Mouse (Mus musculus) liver, adult 2 months (tissue): ENCODE data around the gene Nop14.

Experiments used
- CTCF ChIP-seq: fragments of 200-500 bp; IDR thresholded peaks from 2 replicates; pipeline ENCODE4 v1.5.1; 2011; ENCODE audit warnings: low read depth, low read length, control low read depth
- POLR2A ChIP-seq: fragments of 200-500 bp; IDR thresholded peaks from 2 replicates; pipeline ENCODE4 v1.6.1; 2011; ENCODE audit warnings: low read length, control low read depth; ENCODE audit not compliant: insufficient read depth; ENCODE audit errors: extremely low read depth

DNA sequence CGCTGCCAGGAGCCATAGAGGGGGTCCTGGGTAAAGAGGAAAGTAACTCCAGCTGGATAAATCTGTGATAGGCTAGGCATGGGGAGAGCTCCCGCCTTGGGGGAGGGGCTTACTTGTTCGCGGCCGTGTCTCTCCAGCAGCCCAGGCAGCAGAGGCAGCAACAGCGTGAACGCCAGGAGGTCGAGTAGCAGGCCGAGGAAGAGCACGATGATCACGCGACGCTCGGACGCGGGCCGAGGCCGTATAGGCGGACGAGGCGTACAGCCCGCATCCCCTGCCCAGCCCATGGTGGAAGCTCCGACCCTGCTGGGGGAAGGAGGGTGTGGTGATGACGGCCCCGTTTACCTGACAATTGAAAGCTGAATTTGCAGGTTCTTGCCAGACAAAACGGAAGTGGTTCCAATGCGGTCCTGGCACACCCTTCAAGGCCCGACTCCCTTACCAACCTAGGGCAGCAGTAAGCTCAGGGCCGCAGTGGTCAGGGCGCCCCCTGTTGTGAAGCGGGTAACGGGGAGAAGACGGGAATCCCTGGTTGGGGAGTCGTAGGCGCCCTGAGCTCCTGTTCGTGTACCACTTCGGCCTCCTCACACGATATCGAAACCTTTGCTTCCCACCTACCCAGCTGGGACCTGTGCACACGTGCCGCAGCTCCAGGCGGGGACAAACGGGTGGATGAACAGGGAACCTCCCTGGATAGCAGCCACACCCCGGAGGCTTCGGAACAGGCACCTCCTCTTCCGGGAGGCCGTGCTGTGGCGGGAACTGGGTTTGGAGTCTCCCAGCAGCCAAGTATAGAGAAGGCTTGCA lies 23.3 kb downstream of the Nop14 start, which contains the start of gene Mfsd10:
- TF ChIP-seq CTCF (peak; percentile 45; the same call in 1 of the 2 replicates), POLR2A (0 out of 2 replicates have a peak, but pooled peaks have one; percentile 29)
